In genomic region chr5:139203312-139203711, GRCm38 (mm10) we compare ENCODE assay signal across 19 mouse cellular contexts.
"Had no signal": no experiment of that assay in that cellular context is flagged by ENCODE, and none has a peak within 500 bp of the region (broad histone marks: within the 10 kb centered on the region; RNA-seq: fewer than 3 reads in every experiment).

No protein-coding gene starts in this region.

- DNase-seq: kidney, adult 2 months; kidney, postnatal 25 days; layer of hippocampus, adult 9-11 months; left cerebral cortex, postnatal 4 days; lung, adult 18-20 months; lung, postnatal 10 days; lung, postnatal 36 days; retina, postnatal 1 day; thymus, postnatal 25 days had no signal

- H3K4me2 ChIP-seq: limb, embryonic 12.5 days; limb, embryonic 15.5 days; lung, embryonic 15.5 days; midbrain, embryonic 12.5 days; neural tube, embryonic 12.5 days had no signal

- H3K9ac ChIP-seq: limb, embryonic 12.5 days; limb, embryonic 15.5 days; lung, embryonic 15.5 days; midbrain, embryonic 12.5 days; midbrain, embryonic 15.5 days; neural tube, embryonic 12.5 days; neural tube, embryonic 15.5 days had no signal

- H3K27me3 ChIP-seq: limb, embryonic 12.5 days; limb, embryonic 15.5 days; lung, embryonic 15.5 days; midbrain, embryonic 12.5 days; midbrain, embryonic 15.5 days; neural tube, embryonic 12.5 days; neural tube, embryonic 15.5 days had no signal

- ATAC-seq: intestine, postnatal 0 days; midbrain, embryonic 15.5 days had no signal

- H3K36me3 ChIP-seq: limb, embryonic 12.5 days; limb, embryonic 15.5 days; lung, embryonic 15.5 days; midbrain, embryonic 15.5 days; neural tube, embryonic 15.5 days had no signal

- H3K9me3 ChIP-seq: limb, embryonic 12.5 days; limb, embryonic 15.5 days; lung, embryonic 15.5 days; midbrain, embryonic 12.5 days; midbrain, embryonic 15.5 days; neural tube, embryonic 12.5 days; neural tube, embryonic 15.5 days had no signal

- H3K27ac ChIP-seq: kidney, postnatal 0 days; layer of hippocampus, adult 2 months; limb, embryonic 12.5 days; limb, embryonic 15.5 days; lung, embryonic 15.5 days; midbrain, embryonic 12.5 days; midbrain, embryonic 15.5 days; neural tube, embryonic 12.5 days; neural tube, embryonic 15.5 days had no signal

- H3K4me3 ChIP-seq: layer of hippocampus, adult 2 months; limb, embryonic 12.5 days; limb, embryonic 15.5 days; lung, embryonic 15.5 days; midbrain, embryonic 12.5 days; midbrain, embryonic 15.5 days; neural tube, embryonic 12.5 days; neural tube, embryonic 15.5 days had no signal
